Mouse (Mus musculus) kidney, postnatal 25 days (tissue): ENCODE results near the gene Stc2.

Experiments used
- DNase-seq, 2 experiments: peaks; one replicate each; pipeline ENCODE4 v3.0.0; 2021; ENCODE audit warnings: mixed read lengths in 2 of 2

Gene Stc2

DNA sequence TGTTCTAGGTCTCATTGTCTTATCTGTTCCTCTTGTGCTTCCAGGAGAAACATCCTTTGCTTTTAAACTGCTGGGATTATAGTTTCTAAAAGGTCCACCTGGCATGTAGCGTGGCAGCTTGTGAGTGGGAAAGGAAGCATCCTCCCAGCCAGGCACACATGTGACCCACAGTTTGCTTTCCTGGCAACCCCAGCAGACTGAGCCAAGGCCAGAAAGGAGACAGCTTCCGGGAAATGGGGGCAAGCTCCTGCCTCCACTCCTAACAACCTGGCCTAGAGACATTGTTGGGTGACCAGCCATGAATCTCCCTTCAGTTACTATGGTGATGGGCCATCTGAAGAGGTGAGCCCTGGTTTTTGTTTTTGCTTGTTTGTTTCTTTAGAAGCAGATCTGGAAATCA, 3.9 kb downstream of the Stc2 start:
- DNase-seq, result no peak

DNA sequence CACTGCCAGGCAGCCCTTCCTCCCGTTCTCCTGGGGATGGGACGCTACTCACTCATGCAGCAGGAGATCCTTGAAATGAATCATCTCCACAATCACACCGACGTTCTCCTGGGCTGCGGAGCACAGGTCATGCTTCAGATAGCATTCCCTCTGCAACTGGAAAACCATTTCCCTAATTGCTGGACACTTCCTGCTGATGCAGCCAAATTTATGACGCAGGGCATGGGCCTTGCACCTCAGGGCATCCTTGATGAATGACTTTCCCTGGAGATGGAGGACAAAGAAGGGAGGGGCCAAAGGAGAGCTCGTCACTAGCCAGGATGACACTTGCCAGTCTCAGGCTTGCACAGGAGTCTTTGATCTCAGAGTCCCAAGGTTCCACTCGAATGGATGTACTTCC, 4.6 kb downstream of the Stc2 start:
- peak; percentile 20 to 41 for DNase-seq

DNA sequence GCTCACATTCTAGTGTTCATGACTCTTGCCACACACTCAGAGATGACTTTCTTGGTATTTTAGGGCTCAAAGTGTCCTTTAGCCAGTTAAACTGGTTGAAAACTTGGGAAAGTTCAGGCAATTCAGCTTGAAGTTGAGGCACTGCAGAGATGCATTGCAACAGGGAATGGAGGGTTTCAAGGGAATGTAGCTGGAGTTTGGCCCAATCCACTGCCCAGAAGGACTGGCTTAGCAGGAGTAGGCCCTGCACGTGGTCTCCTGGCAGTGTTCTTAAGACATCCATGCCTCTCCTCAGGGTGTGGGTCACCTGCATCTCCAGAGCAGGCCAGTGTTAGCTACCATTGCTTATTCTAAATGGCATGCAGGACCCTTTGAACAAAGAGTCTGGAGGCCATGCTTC, 7.0 kb downstream of the Stc2 start:
- DNase-seq, result no peak

DNA sequence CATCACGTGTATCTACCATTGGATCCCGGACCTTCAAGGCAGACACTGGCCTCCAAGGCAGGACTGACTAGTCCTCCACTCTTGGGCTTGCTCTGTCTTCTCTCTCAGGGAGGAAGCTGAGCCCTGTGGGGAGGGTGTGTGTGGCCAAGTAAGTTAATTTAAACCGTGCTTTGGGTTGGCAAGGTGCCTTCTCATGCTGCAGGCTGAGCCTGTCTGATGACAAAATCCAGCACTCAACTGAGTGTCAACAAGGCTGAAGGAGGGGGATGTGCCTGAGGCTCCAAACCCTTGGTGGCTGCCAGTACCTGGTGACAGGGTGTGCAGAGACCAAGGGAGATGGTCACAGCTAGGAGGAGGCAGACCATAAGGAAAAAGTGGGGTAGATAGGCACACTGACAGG, 7.5 kb downstream of the Stc2 start:
- DNase-seq, result peak in 1 of 2 experiments; percentile 32

DNA sequence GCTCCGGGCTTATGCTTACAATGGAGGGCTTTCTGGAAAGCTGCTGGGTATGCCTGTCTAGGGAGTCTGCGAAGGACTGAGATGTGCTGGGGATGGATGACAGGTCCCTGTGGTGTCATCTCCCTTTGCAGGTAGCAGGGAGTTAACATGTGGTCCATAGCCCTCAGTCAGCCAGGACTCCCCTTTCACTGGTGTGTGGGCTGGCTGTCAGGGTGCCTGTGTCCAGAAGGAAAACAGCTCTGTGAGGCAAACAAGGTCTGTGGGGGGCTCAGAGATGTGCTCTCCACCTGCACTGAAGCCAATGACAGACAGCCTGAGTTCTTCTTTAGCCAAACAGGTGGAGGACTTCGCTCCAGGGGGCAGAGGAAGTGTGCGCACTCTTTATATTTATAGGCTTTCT, 8.8 kb downstream of the Stc2 start:
- DNase-seq, result no peak

DNA sequence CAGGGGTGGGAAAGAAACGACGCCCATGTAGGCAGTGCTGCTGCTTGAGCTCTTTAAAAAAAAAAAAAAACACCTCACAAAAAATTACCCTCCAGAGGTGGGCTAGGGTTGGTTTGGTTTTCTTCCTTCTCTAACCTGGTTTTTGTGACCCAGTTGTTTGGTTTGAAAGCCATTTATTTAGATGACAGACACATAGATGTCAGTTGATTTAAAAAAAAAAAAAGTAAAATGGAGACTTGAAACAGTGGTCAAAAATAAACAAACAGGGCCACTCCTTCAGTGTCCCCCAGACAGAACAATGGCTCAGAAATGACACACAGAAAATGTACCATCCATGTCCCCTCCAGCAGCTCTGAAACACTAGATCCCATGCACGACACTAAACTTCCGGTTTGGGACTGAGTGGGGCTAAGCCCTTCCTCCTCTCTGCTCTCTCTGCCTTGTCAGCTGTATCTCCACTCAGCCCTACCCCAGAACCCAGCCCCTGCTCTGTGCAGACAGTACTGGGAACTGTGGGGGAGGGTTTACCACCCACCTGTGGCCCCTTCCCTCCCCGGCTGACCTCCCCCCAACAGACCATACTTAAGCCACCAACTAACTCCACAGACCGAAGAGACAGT, 10.5 kb downstream of the Stc2 start:
- DNase-seq, result no peak

DNA sequence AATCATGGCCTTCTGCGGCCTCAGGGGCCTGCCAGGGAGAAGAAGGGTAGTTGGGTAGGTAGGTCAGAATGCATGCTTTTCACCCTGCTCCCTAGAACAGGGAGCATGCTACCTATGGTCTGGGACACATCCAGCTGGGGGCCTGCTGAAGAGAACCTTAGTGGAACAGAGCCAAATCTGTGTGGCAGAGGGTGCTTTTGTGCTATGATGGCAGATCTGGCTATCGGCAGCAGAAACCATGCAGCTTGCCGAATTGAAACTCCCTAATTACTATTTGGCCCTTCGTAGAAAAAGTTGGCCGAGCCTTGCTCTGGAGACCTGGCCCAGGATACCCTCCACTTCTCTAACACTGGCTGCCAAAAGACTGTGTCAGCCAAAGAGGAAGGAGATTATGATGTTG, 11.4 kb downstream of the Stc2 start:
- DNase-seq, result no peak

DNA sequence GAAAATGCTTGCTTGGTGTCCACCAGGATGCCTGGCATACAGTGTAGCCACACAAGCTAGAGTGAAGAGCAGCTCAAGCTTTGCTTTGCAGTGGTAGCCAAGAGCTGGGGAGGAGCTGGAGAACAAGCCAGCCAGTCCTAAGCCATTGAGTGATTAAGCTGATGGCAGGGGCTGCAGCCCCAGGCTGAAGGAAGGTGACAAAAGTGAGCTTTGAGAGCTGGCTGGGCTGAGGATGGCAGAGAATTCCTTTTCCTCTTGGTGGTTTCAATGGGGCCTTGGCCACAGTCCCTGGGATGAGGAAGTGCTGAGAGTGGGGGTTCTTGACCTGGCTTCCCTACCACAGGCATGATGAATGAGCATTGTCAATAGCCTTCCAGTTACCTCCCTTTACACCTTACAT, 13.0 kb downstream of the Stc2 start:
- no peak for DNase-seq

DNA sequence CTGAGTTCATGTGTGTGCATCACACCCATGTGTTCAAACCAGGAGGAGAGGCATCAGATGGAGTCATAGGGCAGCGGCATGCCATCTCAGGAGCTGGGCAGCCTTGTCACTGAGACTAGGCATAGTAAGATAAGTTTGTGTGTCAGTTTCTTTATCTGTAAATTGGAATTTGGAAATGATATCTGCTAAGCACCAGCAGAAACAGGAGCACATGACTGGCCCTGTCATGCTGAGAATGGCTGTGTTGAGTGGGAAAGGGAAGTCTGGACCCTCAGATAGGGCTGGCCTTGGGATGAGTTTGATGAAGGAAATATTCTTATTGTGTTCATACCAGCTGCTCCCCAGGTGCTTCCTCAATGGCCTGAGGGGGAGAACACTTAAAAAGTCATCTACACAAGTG, 14.1 kb downstream of the Stc2 start:
- no peak for DNase-seq

DNA sequence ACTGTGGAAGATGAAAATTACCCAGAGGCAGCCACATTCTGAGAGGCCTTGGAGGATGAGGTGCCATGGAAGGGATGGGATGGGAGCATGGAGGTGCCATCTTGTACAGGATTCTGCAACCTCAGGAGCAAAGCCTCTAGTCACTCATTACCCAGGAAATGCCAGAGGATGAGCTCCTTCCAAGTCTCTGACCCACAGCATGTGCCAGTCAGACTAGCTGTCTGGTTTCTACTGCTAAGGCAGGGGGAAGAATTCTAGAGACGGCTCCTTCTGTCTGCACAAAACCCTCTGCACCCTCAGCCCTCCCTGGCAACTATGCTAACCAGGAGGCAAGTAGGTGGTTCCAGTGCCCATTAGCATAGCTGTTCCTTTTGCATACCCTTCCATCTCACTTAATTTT, 15.4 kb downstream of the Stc2 start:
- DNase-seq, result no peak
